In the genomic region with DNA sequence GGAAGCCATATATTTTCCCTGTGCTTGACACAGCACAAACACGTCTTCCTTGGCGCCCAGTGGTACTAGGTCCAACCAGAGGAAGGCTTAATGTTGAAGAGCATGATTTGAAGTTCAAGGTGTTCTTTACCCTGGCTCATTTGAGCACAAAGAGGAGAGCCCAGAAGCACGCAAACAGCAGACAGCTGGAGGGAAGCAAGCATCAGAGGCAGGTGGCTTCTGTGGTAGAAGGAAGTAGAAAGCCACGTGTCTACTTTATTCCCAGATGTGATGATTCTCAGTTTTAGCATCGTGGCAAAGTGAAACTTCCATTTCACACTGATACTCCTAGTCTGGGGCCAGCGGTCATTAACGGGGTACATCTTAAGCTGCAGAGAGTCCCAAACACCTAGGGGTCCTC, we compare ENCODE assay signal across 20 mouse cellular contexts. TPM values are rescaled to one million over a fixed set of nuclear protein-coding genes. Genes with fewer than 3 reads are reported as not detected.
A peak's percentile ranks its signal among the peaks of the same experiment; 100 is the strongest.
DNase-seq lines count a peak whose midpoint lies in the region.
"Had no signal": no experiment of that assay in that cellular context is flagged by ENCODE, and none has a peak within 500 bp of the region (broad histone marks: within the 10 kb centered on the region; RNA-seq: fewer than 3 reads in every experiment).

No protein-coding gene starts in this region.

- no peak overlapping the region for H3K4me3 ChIP-seq in macrophage (ENCODE audit: inconsistent target)
- H3K4me3 ChIP-seq: heart, embryonic 12.5 days; heart, embryonic 15.5 days; hindbrain, embryonic 10.5 days; hindbrain, embryonic 13.5 days had no signal

- peaks cover 81% of the 10 kb centered on the region for H3K79me2 ChIP-seq in macrophage (ENCODE audit: inconsistent target)

- WGBS in macrophage (ENCODE audit: missing documents) = 35% methylated on average over 7 of the region's 7 CpGs

- peaks cover 51% of the 10 kb centered on the region for H3K36me3 ChIP-seq in macrophage (ENCODE audit: inconsistent target)
- H3K36me3 ChIP-seq: heart, embryonic 15.5 days; hindbrain, embryonic 10.5 days; hindbrain, embryonic 13.5 days had no signal

- DNase-seq in thymus, postnatal 0 days (ENCODE audit: low spot score) = peak; percentile 76
- peak; percentile 58 for DNase-seq in thymus, postnatal 25 days
- no peak for DNase-seq in layer of hippocampus, postnatal 36 days
- no peak for DNase-seq in spleen, adult 18-20 months
- DNase-seq in layer of hippocampus, adult 11-12 months (ENCODE audit: low spot score) = no peak
- DNase-seq: adrenal gland, adult 8-10 months; adrenal gland, postnatal 25 days; cerebellum, adult 18-20 months; cerebellum, adult 9-11 months; cerebellum, postnatal 36 days; forebrain, postnatal 0 days; gastrocnemius, postnatal 25 days; heart, adult 18-20 months; heart, postnatal 10 days; heart, postnatal 36 days had no signal

- 0 out of 2 replicates have a peak overlapping the region, but pooled peaks have one; percentile 10 for H3K27ac ChIP-seq in macrophage
- H3K27ac ChIP-seq: heart, embryonic 15.5 days; hindbrain, embryonic 10.5 days; hindbrain, embryonic 13.5 days had no signal

RNA-seq across cellular contexts. Expression of a gene that starts 58.0 kb away (rescaled TPM):
- total RNA-seq in macrophage (2018; cell fraction: chromatin; rRNA removed) = 100 to 1,000 TPM in 14 of 26 experiments, 10 to 100 TPM in 12; 20.5 to 572 (median 122) TPM
- 100 to 1,000 TPM in 1 of 26 experiments, 10 to 100 TPM in 22, 1 to 10 TPM in 3; 8.8 to 101 (median 19.2) TPM for total RNA-seq in macrophage (2018; cell fraction: cytosol; rRNA removed)
- 100 to 1,000 TPM in 14 of 26 experiments, 10 to 100 TPM in 12; 13.1 to 253 (median 111) TPM for total RNA-seq in macrophage (2018; cell fraction: nucleus; rRNA removed)
- 4.2 to 24.2 TPM (median 17.5 TPM) in 3 replicates for polyA plus RNA-seq in macrophage (2018)
- polyA plus RNA-seq in thymus, postnatal 0 days (2015; fragmentation: Nextera tagmentation; extraction: Ambion mirVana) = 47.6 and 52.3 TPM in 2 replicates
- 1 to 10 TPM; 1.4 to 1.7 TPM for total RNA-seq in layer of hippocampus, postnatal 36 days (2021)

Comparison
In these comparisons a context has a peak if more than half of its experiments do, and no peak if none do; other contexts are left out.
1. DNase-seq: peak in thymus, postnatal 0 days (single experiment) and thymus, postnatal 25 days (single experiment); none in layer of hippocampus, postnatal 36 days (0 of 2), spleen, adult 18-20 months (0 of 2) and layer of hippocampus, adult 11-12 months (single experiment).